Mouse (Mus musculus) brain, embryonic 14.5 days (tissue): ENCODE data around the gene Lemd1. TPM values are rescaled to one million over a fixed set of nuclear protein-coding genes. Genes with fewer than 3 reads are reported as not detected.

Experiments used
- DNase-seq: peaks from one replicate; pipeline ENCODE4 v3.0.0-alpha.2; 2011; ENCODE audit warnings: low read depth
- CTCF ChIP-seq: fragments of 200-500 bp; IDR thresholded peaks from 2 replicates; pipeline ENCODE4 v1.5.1; 2012; ENCODE audit warnings: inconsistent platforms, mild to moderate bottlenecking, moderate library complexity, borderline replicate concordance; ENCODE audit not compliant: insufficient read depth, insufficient read length; ENCODE audit errors: extremely low read depth
- POLR2A ChIP-seq: fragments of 200-500 bp; IDR thresholded peaks from 2 replicates; pipeline ENCODE4 v1.6.1; 2012; ENCODE audit warnings: mild to moderate bottlenecking, inconsistent platforms, borderline replicate concordance; ENCODE audit not compliant: poor library complexity, insufficient read depth, insufficient read length, severe bottlenecking; ENCODE audit errors: extremely low read depth
- polyA plus RNA-seq: library from polyadenylated mRNA; depleted of rRNA; stranded (reverse); fragments of >200 nt; gene quantifications from 2 replicates; pipeline ENCODE4 v1.2.3, GENCODE M21; 2012

Gene Lemd1
- polyA plus RNA-seq, 1 experiment, result 25.1 TPM

GRCm38 (mm10) chr1:132206828-132207227 is 15.6 kb downstream of the Lemd1 start:
- no peak for DNase-seq
- no peak for TF ChIP-seq CTCF
- no peak for TF ChIP-seq POLR2A

DNA sequence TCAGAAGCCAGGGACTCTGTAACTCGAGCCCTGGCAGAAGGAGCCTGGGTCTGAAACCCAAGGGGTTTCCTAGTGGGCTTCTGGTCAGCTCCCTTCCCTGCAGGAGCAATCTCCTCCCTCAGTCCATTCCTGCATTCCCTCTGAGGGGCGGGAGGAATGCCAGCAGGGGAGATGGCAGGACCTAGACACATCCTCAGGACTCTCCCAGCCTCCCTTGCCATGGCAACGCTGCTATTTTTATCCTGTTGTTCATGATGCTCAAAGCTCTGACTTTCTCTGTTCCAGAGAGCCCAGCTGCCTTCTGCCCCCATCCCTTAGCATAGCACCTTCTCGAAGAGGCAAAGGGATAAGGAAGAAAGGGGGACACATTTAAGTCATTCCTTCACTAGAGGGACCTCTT is 16.9 kb downstream of the Lemd1 start:
- TF ChIP-seq CTCF (no peak), POLR2A (no peak)
- peak; percentile 80 for DNase-seq

DNA sequence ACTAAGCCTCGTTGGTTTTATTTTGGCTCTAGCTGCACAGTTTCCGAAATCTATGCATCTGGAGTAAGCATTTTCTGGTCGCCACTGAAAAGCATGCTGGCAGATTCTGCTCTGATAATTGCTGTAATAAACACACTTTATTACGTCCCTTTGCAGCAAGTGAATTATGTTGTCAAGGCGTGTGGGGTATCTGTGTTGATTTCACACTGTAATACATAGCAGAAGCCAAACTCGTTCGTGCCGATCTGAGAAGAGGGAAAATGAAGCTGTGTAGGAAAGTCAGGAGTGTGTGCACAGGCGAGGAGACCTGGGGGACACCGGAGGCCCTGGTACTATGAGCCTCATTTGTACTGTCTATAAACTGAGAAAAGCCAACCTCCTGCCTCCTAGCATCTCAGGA is 18.2 kb downstream of the Lemd1 start:
- DNase-seq, result peak; percentile 59
- TF ChIP-seq CTCF (no peak), POLR2A (no peak)

DNA sequence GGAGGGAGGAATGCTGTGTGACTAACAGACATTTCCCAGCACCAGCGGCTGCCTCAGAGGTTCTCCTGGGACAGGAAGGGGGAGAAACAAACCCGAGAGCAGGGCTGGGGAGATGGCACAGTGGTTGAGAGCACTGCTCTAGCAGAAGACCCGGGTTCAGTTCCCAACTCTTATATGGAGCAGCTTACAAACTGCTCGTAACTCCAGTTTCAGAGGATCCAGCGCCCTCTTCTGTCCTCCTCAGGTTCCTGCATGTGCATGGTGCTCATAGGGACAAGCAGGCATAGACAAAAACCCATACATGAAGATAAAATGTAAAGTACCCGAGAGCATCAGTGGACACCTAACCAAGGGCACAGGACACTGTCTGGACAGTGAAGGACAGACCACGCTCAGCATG is 19.7 kb downstream of the Lemd1 start:
- TF ChIP-seq CTCF, result peak; percentile 62; the same call in 1 of the 2 replicates
- no peak for TF ChIP-seq POLR2A
- peak; percentile 76 for DNase-seq

DNA sequence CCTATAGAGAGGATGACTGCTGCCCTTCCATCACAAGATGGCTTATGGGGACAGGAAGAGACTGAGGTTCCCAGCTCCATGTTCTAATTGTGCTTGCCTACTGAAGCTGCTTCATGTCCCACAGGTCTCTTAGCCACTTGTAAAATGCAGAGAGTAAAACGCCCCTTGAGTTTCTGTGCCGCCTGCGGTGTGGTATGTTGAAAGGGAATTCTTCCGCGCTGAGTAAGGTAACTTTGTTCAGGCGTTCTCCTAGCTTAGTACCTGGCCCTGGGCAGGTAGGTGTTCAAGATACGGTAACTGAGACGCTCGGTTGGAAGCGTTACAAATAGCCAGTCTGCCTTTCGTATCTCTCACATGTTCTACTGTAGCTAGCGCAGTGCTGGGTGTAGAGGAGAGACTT is 20.4 kb downstream of the Lemd1 start:
- TF ChIP-seq POLR2A (no peak), CTCF (no peak)
- no peak for DNase-seq

DNA sequence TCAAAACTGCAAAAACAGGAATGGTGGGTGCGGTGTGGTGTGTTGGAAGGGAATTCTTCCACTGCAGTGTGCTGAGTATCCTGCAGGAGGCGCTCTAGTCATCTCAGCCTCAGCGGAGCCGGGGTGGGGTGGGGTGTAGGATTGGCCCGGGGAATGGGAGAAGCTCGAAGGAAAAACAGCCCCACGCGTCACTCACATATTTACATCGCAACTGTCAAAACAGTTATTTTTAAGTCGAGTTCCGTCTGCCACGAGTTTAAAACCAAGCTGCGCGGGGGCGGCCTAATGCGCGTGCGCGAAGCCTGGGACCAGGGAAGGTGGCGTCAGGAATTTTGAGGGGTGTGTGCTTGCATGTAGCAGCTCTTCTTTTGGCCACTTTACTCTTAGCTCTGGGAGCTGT is 21.0 kb downstream of the Lemd1 start:
- peak; percentile 85 for TF ChIP-seq CTCF
- TF ChIP-seq POLR2A, result no peak

GRCm38 (mm10) chr1:132213076-132213475 is 21.8 kb downstream of the Lemd1 start:
- peak; percentile 78 for DNase-seq
- TF ChIP-seq CTCF (no peak), POLR2A (no peak)

More for the DNA sequence above, 21.0 kb downstream of the Lemd1 start:
- peak; percentile 90 for DNase-seq

GRCm38 (mm10) chr1:132216276-132216675 is 25.0 kb downstream of the Lemd1 start:
- no peak for DNase-seq
- TF ChIP-seq POLR2A (no peak), CTCF (no peak)

GRCm38 (mm10) chr1:132221627-132222026 is 30.4 kb downstream of the Lemd1 start:
- DNase-seq, result peak; percentile 60

DNA sequence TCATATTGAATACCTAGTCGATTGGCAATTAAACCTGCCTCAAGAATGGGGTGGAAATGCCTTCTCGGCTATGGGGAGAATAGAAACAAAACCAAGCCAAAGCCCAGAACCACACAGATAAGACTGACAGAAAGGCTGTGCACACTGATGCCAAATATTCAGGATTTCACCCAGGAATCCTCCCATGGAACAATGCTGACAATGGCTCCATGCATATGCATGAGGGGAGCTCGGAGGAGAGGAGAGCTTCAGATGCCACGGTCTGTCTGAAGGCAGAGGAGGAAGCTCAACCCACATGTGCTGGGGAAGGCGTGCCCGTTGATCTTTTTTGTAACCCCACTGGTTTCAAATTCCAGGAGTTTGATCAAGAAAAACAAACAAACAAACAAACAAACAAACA is 30.9 kb downstream of the Lemd1 start:
- TF ChIP-seq POLR2A, result no peak
- TF ChIP-seq CTCF, result no peak
- DNase-seq, result peak; percentile 90

More at GRCm38 (mm10) chr1:132221627-132222026, 30.4 kb downstream of the Lemd1 start:
- TF ChIP-seq CTCF (no peak), POLR2A (no peak)

GRCm38 (mm10) chr1:132226297-132227080 is 35.3 kb downstream of the Lemd1 start:
- no peak for TF ChIP-seq POLR2A
- no peak for TF ChIP-seq CTCF
- no peak for DNase-seq

DNA sequence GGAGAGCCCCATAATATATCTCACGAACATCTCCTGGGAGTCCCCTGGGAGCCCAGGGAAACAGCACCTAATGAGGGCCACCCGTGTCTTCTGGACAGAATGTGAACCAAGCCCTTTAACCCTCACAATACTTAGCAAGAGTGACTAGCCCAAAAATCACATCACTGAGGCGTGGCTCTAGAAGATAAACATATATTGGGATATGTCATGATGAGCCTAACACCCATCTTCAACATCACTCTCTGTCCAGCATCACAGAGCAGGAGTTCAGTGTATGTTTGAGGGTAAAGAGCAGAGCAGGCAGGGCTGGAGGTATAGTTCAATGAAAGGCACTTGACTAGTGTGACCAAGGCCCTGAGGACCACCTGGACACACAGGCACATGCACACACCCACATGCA is 38.4 kb downstream of the Lemd1 start, which contains the start of gene Gm10188:
Gm10188 (minus strand) TSS at position 101 of the 400 bp plus-strand sequence.
- no peak for TF ChIP-seq POLR2A
- TF ChIP-seq CTCF, result no peak
- no peak for DNase-seq
